Mouse (Mus musculus): ENCODE results near the gene Tas2r135. TPM values are rescaled to one million over a fixed set of nuclear protein-coding genes. Genes with fewer than 3 reads are reported as not detected.

Tas2r135 gene
- polyA plus RNA-seq, 1 experiment from 2014 or later, result not detected

Other genes with a start within 250 kb of the Tas2r135 start
- not detected in 2 replicates for gene Tas2r144, start 190.1 kb upstream of the Tas2r135 start, polyA plus RNA-seq (2016; fragmentation: Nextera tagmentation; extraction: Ambion mirVana)
- 18.1 and 18.7 TPM in 2 replicates for gene Gstk1, start 159.5 kb upstream of the Tas2r135 start, polyA plus RNA-seq (2016; fragmentation: Nextera tagmentation; extraction: Ambion mirVana)
- gene Tmem139, start 143.5 kb upstream of the Tas2r135 start, polyA plus RNA-seq (2016; fragmentation: Nextera tagmentation; extraction: Ambion mirVana), result 0.60 and 0.90 TPM in 2 replicates
- 79.5 and 85.3 TPM in 2 replicates for gene Casp2, start 140.4 kb upstream of the Tas2r135 start, polyA plus RNA-seq (2016; fragmentation: Nextera tagmentation; extraction: Ambion mirVana)
- 0.80 and 1.1 TPM in 2 replicates for gene Clcn1, start 118.7 kb upstream of the Tas2r135 start, polyA plus RNA-seq (2016; fragmentation: Nextera tagmentation; extraction: Ambion mirVana)
- gene Fam131b, start 80.8 kb upstream of the Tas2r135 start, polyA plus RNA-seq (2016; fragmentation: Nextera tagmentation; extraction: Ambion mirVana), result 0.74 and 0.90 TPM in 2 replicates
- 93.8 and 96.9 TPM in 2 replicates for gene Zyx, start 55.8 kb upstream of the Tas2r135 start, polyA plus RNA-seq (2016; fragmentation: Nextera tagmentation; extraction: Ambion mirVana)
- 3.9 and 5.1 TPM in 2 replicates for gene Epha1, start 32.2 kb upstream of the Tas2r135 start, polyA plus RNA-seq (2016; fragmentation: Nextera tagmentation; extraction: Ambion mirVana)
- not detected in 2 replicates for gene Tas2r143, start 5.2 kb upstream of the Tas2r135 start, polyA plus RNA-seq (2016; fragmentation: Nextera tagmentation; extraction: Ambion mirVana)
- gene Tas2r126, start 29.1 kb downstream of the Tas2r135 start, polyA plus RNA-seq (2016; fragmentation: Nextera tagmentation; extraction: Ambion mirVana), result not detected in 2 replicates
- not detected in 2 replicates for gene Olfr458, start 59.8 kb downstream of the Tas2r135 start, polyA plus RNA-seq (2016; fragmentation: Nextera tagmentation; extraction: Ambion mirVana)
- gene Olfr457, start 70.9 kb downstream of the Tas2r135 start, polyA plus RNA-seq (2016; fragmentation: Nextera tagmentation; extraction: Ambion mirVana), result not detected in 2 replicates
- gene Olfr456, start 81.8 kb downstream of the Tas2r135 start, polyA plus RNA-seq (2016; fragmentation: Nextera tagmentation; extraction: Ambion mirVana), result not detected in 2 replicates
- not detected in 2 replicates for gene Olfr455, start 142.2 kb downstream of the Tas2r135 start, polyA plus RNA-seq (2016; fragmentation: Nextera tagmentation; extraction: Ambion mirVana)
- not detected in 2 replicates for gene Tcaf3, start 192.3 kb downstream of the Tas2r135 start, polyA plus RNA-seq (2016; fragmentation: Nextera tagmentation; extraction: Ambion mirVana)
- gene Tcaf2, start 239.8 kb downstream of the Tas2r135 start, polyA plus RNA-seq (2016; fragmentation: Nextera tagmentation; extraction: Ambion mirVana), result 4.3 and 4.6 TPM in 2 replicates

Measured in embryonic facial prominence, embryonic 10.5 days (tissue).